Mouse (Mus musculus): ENCODE results near the gene Ffar4.

The Ffar4 gene

DNA sequence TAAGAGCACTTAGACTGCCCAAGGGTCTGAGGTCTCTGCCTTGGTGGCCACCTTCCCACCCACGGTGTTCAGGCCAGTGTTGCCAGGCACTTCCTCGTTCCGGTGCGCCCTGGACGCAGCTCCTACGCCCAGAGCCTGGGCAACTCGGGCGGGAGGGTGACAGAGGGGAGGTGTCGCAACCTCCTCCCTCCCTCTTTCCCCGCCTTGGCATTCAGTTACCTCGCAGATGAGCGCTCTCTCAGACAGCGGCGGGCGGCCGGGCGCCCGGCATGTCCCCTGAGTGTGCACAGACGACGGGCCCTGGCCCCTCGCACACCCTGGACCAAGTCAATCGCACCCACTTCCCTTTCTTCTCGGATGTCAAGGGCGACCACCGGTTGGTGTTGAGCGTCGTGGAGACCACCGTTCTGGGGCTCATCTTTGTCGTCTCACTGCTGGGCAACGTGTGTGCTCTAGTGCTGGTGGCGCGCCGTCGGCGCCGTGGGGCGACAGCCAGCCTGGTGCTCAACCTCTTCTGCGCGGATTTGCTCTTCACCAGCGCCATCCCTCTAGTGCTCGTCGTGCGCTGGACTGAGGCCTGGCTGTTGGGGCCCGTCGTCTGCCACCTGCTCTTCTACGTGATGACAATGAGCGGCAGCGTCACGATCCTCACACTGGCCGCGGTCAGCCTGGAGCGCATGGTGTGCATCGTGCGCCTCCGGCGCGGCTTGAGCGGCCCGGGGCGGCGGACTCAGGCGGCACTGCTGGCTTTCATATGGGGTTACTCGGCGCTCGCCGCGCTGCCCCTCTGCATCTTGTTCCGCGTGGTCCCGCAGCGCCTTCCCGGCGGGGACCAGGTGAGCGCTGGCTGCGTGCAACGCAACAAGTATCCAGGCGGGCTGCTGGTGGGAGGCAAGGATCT lies at the start of gene Ffar4:
Gene Ffar4, plus strand, starts transcription at position 214 of the 901 bp plus-strand sequence.
- no peak for DNase-seq (ENCODE audit: low spot score in 2 of 2)

DNA sequence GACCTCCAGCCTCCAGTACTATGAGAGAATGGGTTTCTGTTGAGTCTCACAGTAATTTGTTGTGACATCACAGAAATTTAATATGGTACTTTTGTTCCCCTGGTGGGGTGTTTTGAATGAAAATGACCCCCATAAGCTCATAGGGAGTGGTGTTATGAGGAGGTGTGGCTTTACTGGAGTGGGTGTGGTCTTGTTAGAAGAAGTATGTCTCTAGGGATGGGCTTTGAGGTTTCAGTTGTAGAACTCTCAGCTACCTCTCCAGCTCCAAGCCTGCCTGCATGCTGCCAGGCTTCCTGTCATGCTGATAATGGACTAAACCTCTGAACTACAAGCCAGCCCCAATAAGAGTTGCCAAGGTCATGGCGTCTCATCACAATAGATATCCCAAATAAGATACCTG lies 47.2 kb upstream of the Ffar4 start:
- DNase-seq (ENCODE audit: low spot score in 2 of 2), result no peak

GRCm38 (mm10) chr19:38053227-38054041 lies 43.4 kb upstream of the Ffar4 start:
- DNase-seq (ENCODE audit: low spot score in 2 of 2), result no peak

GRCm38 (mm10) chr19:38054149-38054719 lies 42.6 kb upstream of the Ffar4 start:
- peak; percentile 62 to 72 for DNase-seq (ENCODE audit: low spot score in 2 of 2)

GRCm38 (mm10) chr19:38054720-38055192 lies 42.1 kb upstream of the Ffar4 start, which contains the start of gene Cep55:
Cep55 (plus strand) TSS chr19:38055011.
- DNase-seq (ENCODE audit: low spot score in 2 of 2), result peak; percentile 88 to 90

DNA sequence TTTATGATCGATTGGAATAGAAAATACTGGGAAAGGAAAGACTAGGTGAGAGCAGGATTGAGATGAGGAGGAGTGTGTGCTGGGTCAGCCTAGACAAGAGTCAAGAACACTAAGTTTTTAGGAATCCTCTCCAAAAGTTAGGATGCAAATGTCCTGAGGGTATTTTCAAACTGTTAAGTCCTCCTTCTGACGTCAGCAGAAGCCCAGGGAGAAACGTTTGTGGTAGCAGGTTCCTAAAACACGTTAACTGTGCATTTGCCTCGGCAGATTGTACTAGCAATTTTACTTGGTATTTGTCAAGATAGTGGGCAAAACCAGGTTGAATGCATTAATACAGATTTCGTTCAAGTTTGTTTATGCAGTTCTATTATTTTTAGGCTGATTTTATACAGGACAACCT lies 41.1 kb upstream of the Ffar4 start:
- no peak for DNase-seq (ENCODE audit: low spot score in 2 of 2)

DNA sequence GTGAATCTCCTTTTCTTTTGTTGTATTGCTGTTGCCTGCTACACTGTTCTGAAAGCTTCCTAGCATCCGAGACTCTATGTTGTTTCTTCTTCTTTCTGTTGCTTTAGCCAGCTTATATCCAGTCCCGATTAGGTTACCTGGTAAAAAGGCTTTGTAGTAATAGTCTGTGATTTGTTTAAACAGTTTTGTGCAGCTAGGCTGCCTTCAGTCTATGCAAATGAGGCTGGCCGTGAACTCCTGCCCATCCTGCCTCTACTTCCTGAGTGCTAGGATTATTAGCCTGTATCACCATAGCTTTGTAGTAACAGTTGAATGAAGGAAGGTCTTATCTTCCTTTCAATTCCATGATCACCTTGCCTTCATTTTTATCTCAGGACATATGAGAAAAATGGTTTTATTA lies 40.6 kb upstream of the Ffar4 start:
- DNase-seq (ENCODE audit: low spot score in 2 of 2), result no peak

- DNase-seq (ENCODE audit: low spot score in 2 of 2), result no peak
Observed at GRCm38 (mm10) chr19:38056931-38057330, 39.9 kb upstream of the Ffar4 start.

- DNase-seq (ENCODE audit: low spot score in 2 of 2), result no peak
Observed at GRCm38 (mm10) chr19:38063201-38063600, 33.7 kb upstream of the Ffar4 start.

- no peak for DNase-seq (ENCODE audit: low spot score in 2 of 2)
Observed at GRCm38 (mm10) chr19:38064051-38064450, 32.8 kb upstream of the Ffar4 start.

DNA sequence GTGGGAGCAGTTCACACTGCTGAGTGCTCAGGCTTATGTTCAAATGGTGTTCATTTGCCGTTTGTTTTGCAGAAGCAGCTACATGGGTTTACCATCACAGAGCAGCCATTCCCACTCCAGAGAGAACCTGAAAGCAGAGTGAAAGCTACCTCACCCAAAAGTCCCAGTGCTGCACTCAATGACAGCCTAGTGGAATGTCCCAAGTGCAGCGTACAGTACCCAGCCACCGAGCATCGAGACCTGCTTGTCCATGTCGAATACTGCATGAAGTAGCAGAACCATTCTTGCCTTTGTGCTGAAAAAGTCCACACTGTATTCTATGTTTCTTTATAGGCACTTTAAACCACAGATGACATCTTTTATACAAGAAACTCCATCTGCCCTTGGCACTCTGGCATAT lies 23.6 kb upstream of the Ffar4 start:
- no peak for DNase-seq (ENCODE audit: low spot score in 2 of 2)

DNA sequence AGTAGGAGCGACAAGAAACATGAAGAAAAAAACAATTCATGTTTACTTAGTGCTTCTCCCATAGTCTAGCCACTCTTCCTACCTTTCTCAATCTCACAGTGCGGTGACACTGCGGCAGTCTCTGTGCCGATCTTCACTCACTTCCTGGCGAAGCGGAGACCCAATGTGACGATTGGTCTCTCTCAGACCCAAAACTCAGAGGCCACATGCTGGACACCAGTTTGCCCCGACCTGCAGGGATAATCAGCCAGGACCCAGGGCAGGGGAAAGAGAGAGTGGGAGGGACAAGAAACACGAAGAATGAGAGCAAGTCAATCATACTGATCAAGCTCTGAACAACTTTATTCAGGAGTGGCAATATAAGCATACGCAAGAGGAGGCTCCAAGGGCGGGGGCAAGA lies 21.8 kb upstream of the Ffar4 start:
- DNase-seq (ENCODE audit: low spot score in 2 of 2), result no peak

DNA sequence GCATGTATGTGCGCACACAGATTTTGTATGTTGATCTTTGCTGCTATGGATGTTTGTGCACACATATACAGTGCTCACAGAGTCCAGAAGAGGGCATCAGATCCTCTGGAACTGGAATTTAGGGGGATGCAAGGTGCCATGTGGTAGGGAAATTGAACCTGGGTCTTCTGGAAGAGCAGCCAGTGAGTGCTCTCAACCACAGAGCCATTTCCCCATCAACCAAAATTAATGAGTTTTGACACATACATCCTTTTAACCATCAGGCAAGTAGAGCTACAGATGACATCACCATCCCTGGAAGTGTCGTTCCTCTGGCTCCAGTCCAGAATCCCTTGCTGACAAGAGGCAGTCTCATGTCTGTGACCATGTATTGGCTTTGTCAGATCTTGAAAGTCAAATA lies 20.6 kb upstream of the Ffar4 start:
- DNase-seq (ENCODE audit: low spot score in 2 of 2), result no peak

DNA sequence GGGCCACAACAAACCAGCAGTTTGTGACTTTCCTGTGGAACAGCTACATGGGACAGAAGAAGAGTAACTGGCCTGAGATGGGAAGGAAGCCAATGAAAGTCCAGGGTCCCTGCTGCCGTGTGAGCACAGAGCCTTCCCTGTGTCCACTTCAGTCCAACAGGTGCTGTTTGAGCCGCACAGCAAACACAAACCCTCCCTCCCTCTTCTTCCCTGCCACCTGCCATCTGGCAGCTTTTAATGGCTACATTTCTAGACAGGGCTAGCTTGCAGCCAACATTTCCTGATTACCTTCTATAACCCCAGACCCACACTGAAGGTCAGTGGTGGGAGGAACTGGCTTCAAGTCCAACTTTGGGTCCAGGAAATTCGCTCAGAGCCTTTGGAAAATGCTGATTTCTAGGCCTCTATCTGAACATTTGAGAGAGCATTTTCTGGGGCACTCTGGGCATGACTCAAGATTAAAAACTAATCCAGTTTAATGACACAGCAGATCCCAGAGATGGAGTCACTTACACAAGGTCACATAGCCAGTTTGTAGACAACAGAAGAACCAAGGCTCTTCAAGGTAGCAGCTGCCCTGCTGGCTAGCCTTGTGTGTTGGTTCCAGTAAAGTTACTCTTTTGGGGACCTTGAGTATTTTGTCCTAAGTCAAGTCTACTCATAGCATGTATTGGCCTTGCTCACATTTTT lies 18.9 kb upstream of the Ffar4 start:
- DNase-seq (ENCODE audit: low spot score in 2 of 2), result no peak

DNA sequence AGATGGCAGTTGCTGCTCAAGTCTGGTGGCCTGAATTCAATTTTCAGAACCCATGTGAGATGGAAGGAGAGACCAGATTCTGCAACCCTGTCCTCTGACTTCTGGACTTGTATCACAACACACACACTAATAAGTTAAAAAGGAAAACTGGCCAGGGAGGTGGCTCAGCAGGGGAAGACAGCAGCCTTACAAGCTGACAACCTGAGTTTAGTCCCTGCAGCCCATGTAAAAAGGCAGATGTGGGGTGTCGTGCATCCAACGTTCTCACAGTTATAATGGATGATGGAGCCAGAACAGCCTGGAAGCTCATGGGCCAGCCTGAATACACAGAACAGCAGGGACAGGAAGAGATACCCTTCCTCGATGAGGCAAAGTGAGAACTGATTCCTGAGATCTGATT lies 15.5 kb upstream of the Ffar4 start:
- DNase-seq (ENCODE audit: low spot score in 2 of 2), result no peak

DNA sequence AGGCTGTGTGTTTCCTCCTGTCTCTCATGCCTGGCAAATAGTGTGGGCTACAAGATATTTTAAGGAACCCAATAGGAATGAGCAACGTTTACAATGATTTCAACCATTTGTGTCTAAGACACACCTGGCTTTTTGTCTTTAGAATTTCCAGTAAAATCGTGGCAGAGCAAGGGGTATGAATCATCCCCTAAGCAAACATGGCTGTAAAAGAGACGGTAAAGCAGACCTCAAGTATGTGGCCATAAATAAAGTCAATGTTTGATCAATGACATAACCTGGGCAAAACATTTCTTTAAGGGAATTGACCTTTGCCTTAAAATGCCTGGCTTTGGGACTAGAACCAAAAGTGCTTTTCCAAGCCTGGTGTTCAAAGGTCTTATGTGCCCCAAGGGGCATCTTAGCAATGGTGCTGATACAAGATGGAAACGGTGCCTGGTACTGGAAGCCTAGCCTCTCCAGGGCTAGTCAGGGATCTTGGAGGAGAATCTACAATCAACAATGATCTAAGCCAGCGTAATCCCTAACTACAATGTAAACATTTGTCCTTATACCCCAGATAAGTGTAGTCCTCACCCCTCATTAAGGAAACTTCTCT lies 13.8 kb upstream of the Ffar4 start:
- no peak for DNase-seq (ENCODE audit: low spot score in 2 of 2)

DNA sequence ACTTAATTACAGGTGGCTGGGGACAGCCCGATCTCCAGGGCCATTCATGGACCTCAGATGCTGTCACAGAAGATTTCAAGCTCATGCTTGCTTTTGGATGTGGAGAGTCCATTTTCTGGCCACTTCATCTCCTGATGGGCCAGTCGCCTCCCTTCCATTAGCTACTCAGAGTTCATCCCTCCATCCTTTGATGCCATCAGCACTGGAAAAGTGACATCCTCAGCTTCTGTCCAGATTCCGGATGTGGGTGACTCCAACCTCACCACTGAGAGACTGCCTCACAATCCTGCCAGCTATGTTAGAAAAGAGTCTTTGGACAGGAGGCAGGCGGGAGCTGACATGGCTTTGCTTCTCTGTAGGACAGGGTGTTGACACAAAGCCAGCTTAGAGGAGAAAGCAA lies 11.0 kb upstream of the Ffar4 start:
- DNase-seq (ENCODE audit: low spot score in 2 of 2), result no peak

DNA sequence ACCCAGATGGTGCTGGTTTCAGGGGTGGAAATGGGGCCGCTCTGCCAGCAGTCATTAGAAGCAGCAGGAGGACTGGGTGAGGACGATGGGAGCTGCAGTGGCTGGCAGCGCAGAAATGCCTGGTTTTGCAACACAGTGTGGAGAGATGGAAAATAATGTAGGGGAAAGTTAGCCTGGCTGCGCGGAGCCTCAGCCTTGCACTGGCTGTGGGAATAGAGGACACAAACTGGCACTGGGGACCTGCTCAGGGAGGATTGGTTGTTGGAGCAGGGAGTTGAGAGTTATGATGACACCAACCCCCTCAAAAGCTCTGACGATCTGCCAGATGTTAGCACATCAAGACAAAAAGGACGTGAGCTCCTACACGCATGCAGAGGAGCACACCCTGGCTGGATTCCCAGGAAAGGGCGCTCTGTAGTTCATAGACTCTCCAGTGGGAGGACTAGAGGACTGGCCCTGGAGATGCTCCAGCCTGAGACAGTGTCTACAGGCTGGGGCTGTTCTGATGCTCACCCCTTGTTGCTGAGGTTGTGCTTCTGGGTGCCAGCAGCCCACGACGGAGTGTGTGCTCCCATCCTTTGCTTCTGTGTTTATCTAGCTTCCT lies 9.8 kb upstream of the Ffar4 start:
- DNase-seq (ENCODE audit: low spot score in 2 of 2), result no peak

- DNase-seq (ENCODE audit: low spot score in 2 of 2), result no peak
Observed at GRCm38 (mm10) chr19:38089358-38089757, 7.5 kb upstream of the Ffar4 start.

DNA sequence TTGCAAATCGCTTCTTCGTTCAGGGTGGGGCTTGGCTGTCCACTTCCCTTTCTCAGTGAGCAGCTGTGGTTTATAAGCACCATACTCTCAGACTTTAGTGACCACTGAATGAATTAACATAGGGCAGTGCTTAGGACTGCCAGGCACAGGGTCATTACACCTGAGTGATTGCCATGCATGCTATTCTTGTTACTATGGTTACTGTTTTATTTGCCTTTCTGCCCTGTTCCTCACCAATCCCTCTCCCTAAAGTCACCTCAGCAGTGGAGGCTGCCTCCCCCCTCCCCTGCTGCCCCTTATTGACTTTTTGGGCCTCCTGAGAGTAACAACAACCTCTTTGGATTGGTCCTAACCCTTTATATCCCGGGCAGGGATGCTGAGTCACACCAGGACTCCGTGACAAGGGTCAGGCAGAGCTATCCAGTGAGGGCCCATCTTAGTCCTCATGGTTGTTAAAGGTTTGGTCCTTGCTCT lies 5.3 kb upstream of the Ffar4 start:
- DNase-seq (ENCODE audit: low spot score in 2 of 2), result no peak

DNA sequence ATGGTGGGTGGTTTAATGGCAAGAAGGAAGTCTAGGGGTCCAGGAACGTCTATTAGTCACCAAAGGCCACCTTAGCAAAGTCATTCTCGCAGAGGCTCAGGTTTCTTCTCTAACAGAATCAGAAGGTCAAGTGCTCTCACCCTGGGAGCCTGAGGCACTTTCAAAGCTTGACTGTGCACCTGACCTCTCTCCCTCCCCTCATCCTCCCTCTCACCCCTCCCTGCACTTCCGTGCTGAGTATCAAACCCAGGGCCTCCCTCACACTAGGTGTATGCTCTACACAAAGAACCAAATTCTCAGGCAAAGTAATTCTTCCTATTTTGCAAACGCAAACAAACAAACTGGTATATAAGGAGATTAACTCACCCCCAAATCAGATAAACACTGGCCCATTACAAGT lies 640 bp upstream of the Ffar4 start:
- DNase-seq (ENCODE audit: low spot score in 2 of 2), result no peak
